25 mouse cellular contexts compared by ENCODE assay signal in genomic region chr15:14982227-14982626, GRCm38 (mm10).
A peak's percentile ranks its signal among the peaks of the same experiment; 100 is the strongest.
DNase-seq lines count a peak whose midpoint lies in the region; ATAC-seq lines count a peak whose summit lies in the region.
"Had no signal": no experiment of that assay in that cellular context is flagged by ENCODE, and none has a peak within 500 bp of the region (broad histone marks: within the 10 kb centered on the region; RNA-seq: fewer than 3 reads in every experiment).

No protein-coding gene starts in this region.

- H3K36me3 ChIP-seq in limb, embryonic 11.5 days (ENCODE audit: control insufficient read depth, insufficient read depth, low read length): no peaks in the 10 kb centered on the region
- H3K36me3 ChIP-seq in limb, embryonic 10.5 days: no peaks in the 10 kb centered on the region
- H3K36me3 ChIP-seq in neural tube, embryonic 14.5 days (ENCODE audit: control insufficient read depth, insufficient read depth, low read length): no peaks in the 10 kb centered on the region
- H3K36me3 ChIP-seq in forebrain, embryonic 11.5 days (ENCODE audit: control insufficient read depth, insufficient read depth, low read length): no peaks in the 10 kb centered on the region
- H3K36me3 ChIP-seq in hindbrain, embryonic 14.5 days (replicated peaks; ENCODE audit: control insufficient read depth, insufficient read depth): no peaks in the 10 kb centered on the region
- H3K36me3 ChIP-seq: embryonic facial prominence, embryonic 10.5 days; embryonic facial prominence, embryonic 12.5 days; forebrain, embryonic 12.5 days; G1E had no signal

- H3K27me3 ChIP-seq in limb, embryonic 11.5 days (ENCODE audit: control insufficient read depth, insufficient read depth, low read length): no peaks in the 10 kb centered on the region
- no peaks in the 10 kb centered on the region for H3K27me3 ChIP-seq in limb, embryonic 10.5 days (ENCODE audit: low read depth, poor library complexity, severe bottlenecking)
- H3K27me3 ChIP-seq in neural tube, embryonic 14.5 days (ENCODE audit: control insufficient read depth, insufficient read depth, low read length): no peaks in the 10 kb centered on the region
- H3K27me3 ChIP-seq in forebrain, embryonic 11.5 days (ENCODE audit: control insufficient read depth, insufficient read depth, low read length): no peaks in the 10 kb centered on the region
- H3K27me3 ChIP-seq in hindbrain, embryonic 14.5 days (ENCODE audit: control insufficient read depth, insufficient read depth, low read length): no peaks in the 10 kb centered on the region
- H3K27me3 ChIP-seq: CH12.LX; embryonic facial prominence, embryonic 12.5 days; forebrain, embryonic 12.5 days; Patski had no signal

- no peak for DNase-seq in limb, embryonic 11.5 days (ENCODE audit: low spot score)
- no peak for DNase-seq in limb, embryonic 10.5 days (ENCODE audit: low spot score)
- peak; percentile 2 for DNase-seq in brain, adult 2 months (ENCODE audit: low read depth, low spot score)
- DNase-seq in forebrain, embryonic 11.5 days (ENCODE audit: low spot score): no peak
- no peak for DNase-seq in hindbrain, embryonic 14.5 days (ENCODE audit: low spot score)
- DNase-seq: adrenal gland, adult 8-10 months; adrenal gland, postnatal 14 days; adrenal gland, postnatal 36 days; B cell, adult 2 months; cerebellum, adult 11 months; cerebellum, adult 18-20 months; cerebellum, adult 8-10 months; cerebellum, adult 9-11 months; cerebellum, postnatal 14 days had no signal

- H3K4me3 ChIP-seq in limb, embryonic 11.5 days (ENCODE audit: low read depth, low read length): no peak overlapping the region
- no peak overlapping the region for H3K4me3 ChIP-seq in limb, embryonic 10.5 days
- H3K4me3 ChIP-seq in neural tube, embryonic 14.5 days (ENCODE audit: low read depth, low read length): no peak overlapping the region
- no peak overlapping the region for H3K4me3 ChIP-seq in forebrain, embryonic 11.5 days (ENCODE audit: low read depth, low read length)
- H3K4me3 ChIP-seq in hindbrain, embryonic 14.5 days (replicated peaks; ENCODE audit: low read length): no peak overlapping the region
- H3K4me3 ChIP-seq: embryonic facial prominence, embryonic 10.5 days; embryonic facial prominence, embryonic 12.5 days; forebrain, embryonic 12.5 days had no signal

- ATAC-seq in limb, embryonic 11.5 days (ENCODE audit: insufficient number of reproducible peaks, low FRiP score, low TSS enrichment, low read depth): peak; percentile 57; the same call in 1 of the 2 replicates
- ATAC-seq in neural tube, embryonic 14.5 days (ENCODE audit: low read depth): peak; percentile 75; the same call in 1 of the 2 replicates
- ATAC-seq in forebrain, embryonic 11.5 days (replicated peaks; ENCODE audit: low FRiP score): no peak
- no peak for ATAC-seq in hindbrain, embryonic 14.5 days (ENCODE audit: low FRiP score)
- ATAC-seq: activated CD4-positive, CD25-positive, alpha-beta regulatory T cell, adult 4 months; CD4-positive, CD25-positive, alpha-beta regulatory T cell, adult 4 months; forebrain, embryonic 14.5 days; forebrain, embryonic 16.5 days; Patski had no signal

- WGBS in limb, embryonic 11.5 days: 66% methylated on average over 3 of the region's 3 CpGs
- 75% methylated on average over 3 of the region's 3 CpGs for WGBS in limb, embryonic 10.5 days
- WGBS in neural tube, embryonic 14.5 days: 65% methylated on average over 3 of the region's 3 CpGs
- 91% methylated on average over 3 of the region's 3 CpGs for WGBS in forebrain, embryonic 11.5 days
- WGBS in hindbrain, embryonic 14.5 days: 81% methylated on average over 3 of the region's 3 CpGs

- H3K27ac ChIP-seq in limb, embryonic 11.5 days (replicated peaks; ENCODE audit: low read depth, low read length): no peak overlapping the region
- no peak overlapping the region for H3K27ac ChIP-seq in limb, embryonic 10.5 days
- H3K27ac ChIP-seq in neural tube, embryonic 14.5 days (ENCODE audit: low read depth, low read length): no peak overlapping the region
- no peak overlapping the region for H3K27ac ChIP-seq in forebrain, embryonic 11.5 days (ENCODE audit: low read depth, low read length)
- H3K27ac ChIP-seq in hindbrain, embryonic 14.5 days: no peak overlapping the region
- H3K27ac ChIP-seq: embryonic facial prominence, embryonic 10.5 days; embryonic facial prominence, embryonic 12.5 days; forebrain, embryonic 12.5 days had no signal

- no peaks in the 10 kb centered on the region for H3K9me3 ChIP-seq in limb, embryonic 11.5 days (ENCODE audit: control insufficient read depth, low read length)
- H3K9me3 ChIP-seq in limb, embryonic 10.5 days (replicated peaks): no peaks in the 10 kb centered on the region
- no peaks in the 10 kb centered on the region for H3K9me3 ChIP-seq in neural tube, embryonic 14.5 days (ENCODE audit: control insufficient read depth, low read length)
- no peaks in the 10 kb centered on the region for H3K9me3 ChIP-seq in forebrain, embryonic 11.5 days (ENCODE audit: control insufficient read depth, low read length)
- no peaks in the 10 kb centered on the region for H3K9me3 ChIP-seq in hindbrain, embryonic 14.5 days (ENCODE audit: control insufficient read depth, low read length)
- H3K9me3 ChIP-seq: embryonic facial prominence, embryonic 10.5 days; embryonic facial prominence, embryonic 12.5 days; forebrain, embryonic 12.5 days; G1E had no signal

- no peak overlapping the region for H3K9ac ChIP-seq in limb, embryonic 11.5 days (ENCODE audit: low read length)
- no peak overlapping the region for H3K9ac ChIP-seq in neural tube, embryonic 14.5 days (replicated peaks; ENCODE audit: low read depth, low read length)
- H3K9ac ChIP-seq in forebrain, embryonic 11.5 days (ENCODE audit: low read length): no peak overlapping the region
- no peak overlapping the region for H3K9ac ChIP-seq in hindbrain, embryonic 14.5 days
- H3K9ac ChIP-seq: embryonic facial prominence, embryonic 12.5 days; forebrain, embryonic 12.5 days had no signal

- no peak overlapping the region for H3K4me2 ChIP-seq in limb, embryonic 11.5 days (ENCODE audit: low read depth, severe bottlenecking)
- no peak overlapping the region for H3K4me2 ChIP-seq in neural tube, embryonic 14.5 days (ENCODE audit: low read depth, low read length)
- H3K4me2 ChIP-seq in forebrain, embryonic 11.5 days (ENCODE audit: low read depth, low read length, severe bottlenecking): no peak overlapping the region
- H3K4me2 ChIP-seq in hindbrain, embryonic 14.5 days (replicated peaks): no peak overlapping the region
- H3K4me2 ChIP-seq: embryonic facial prominence, embryonic 12.5 days; forebrain, embryonic 12.5 days had no signal

- no peaks in the 10 kb centered on the region for H3K4me1 ChIP-seq in limb, embryonic 11.5 days (ENCODE audit: control insufficient read depth, insufficient read depth, low read length)
- no peaks in the 10 kb centered on the region for H3K4me1 ChIP-seq in limb, embryonic 10.5 days
- H3K4me1 ChIP-seq in neural tube, embryonic 14.5 days (ENCODE audit: control insufficient read depth, insufficient read depth, low read length): no peaks in the 10 kb centered on the region
- H3K4me1 ChIP-seq in forebrain, embryonic 11.5 days (replicated peaks; ENCODE audit: control insufficient read depth, insufficient read depth, low read length): no peaks in the 10 kb centered on the region
- H3K4me1 ChIP-seq in hindbrain, embryonic 14.5 days (replicated peaks; ENCODE audit: control insufficient read depth, insufficient read depth, low read length): no peaks in the 10 kb centered on the region
- H3K4me1 ChIP-seq: embryonic facial prominence, embryonic 10.5 days; embryonic facial prominence, embryonic 12.5 days; forebrain, embryonic 12.5 days had no signal

Comparison
In these comparisons a context has a peak if more than half of its experiments do, and no peak if none do; other contexts are left out.
1. ATAC-seq: peak in limb, embryonic 11.5 days (single experiment) and neural tube, embryonic 14.5 days (single experiment); none in forebrain, embryonic 11.5 days (single experiment) and hindbrain, embryonic 14.5 days (single experiment).